Mouse (Mus musculus) forebrain, embryonic 14.5 days (tissue): ENCODE measurements at regions not wholly inside any gene's neighbourhood (a gene's known extent, or its start where the extent isn't known, plus 50 kb on each side); places are given as distances from the start of the nearest gene placed in this dataset.

Experiments
- ATAC-seq: fragments of 200-750 bp; cut with Nextera tagmentation; 2 replicates; pipeline ENCODE4 v1.8.0; 2017; ENCODE audit warnings: mild to moderate bottlenecking, moderate library complexity
- DNase-seq: peaks from one replicate; pipeline ENCODE4 v3.0.0-alpha.2; 2015; ENCODE audit warnings: low spot score
- H3K27ac ChIP-seq: fragments of 300-500 bp; sonication (generic); 2 replicates; pipeline ENCODE4 v1.5.1; 2014; ENCODE audit warnings: low read depth, mild to moderate bottlenecking, control low read depth, low read length, moderate library complexity
- H3K27me3 ChIP-seq: fragments of 300-500 bp; sonication (generic); replicated peaks from 2 replicates; pipeline ENCODE4 v1.6.1; 2014; ENCODE audit warnings: low read length, control low read depth, mixed read lengths; ENCODE audit not compliant: control insufficient read depth, insufficient read depth
- H3K36me3 ChIP-seq: fragments of 300-500 bp; sonication (generic); 2 replicates; pipeline ENCODE4 v1.6.1; 2014; ENCODE audit warnings: low read length, control low read depth; ENCODE audit not compliant: control insufficient read depth, insufficient read depth
- H3K4me1 ChIP-seq: fragments of 300-500 bp; sonication (generic); 2 replicates; pipeline ENCODE4 v1.6.1; 2014; ENCODE audit warnings: antibody characterized with exemption, low read length, control low read depth; ENCODE audit not compliant: control insufficient read depth, insufficient read depth
- H3K4me2 ChIP-seq: fragments of 300-500 bp; sonication (generic); 2 replicates; pipeline ENCODE4 v1.6.1; 2014; ENCODE audit warnings: mild to moderate bottlenecking, control low read depth, low read length
- H3K4me3 ChIP-seq: fragments of 300-500 bp; sonication (generic); 2 replicates; pipeline ENCODE4 v1.5.1; 2014; ENCODE audit warnings: low read depth, low read length, control low read depth
- H3K9ac ChIP-seq: fragments of 300-500 bp; sonication (generic); 2 replicates; pipeline ENCODE4 v1.6.1; 2014; ENCODE audit warnings: mild to moderate bottlenecking, low read length, control low read depth, moderate library complexity
- H3K9me3 ChIP-seq: fragments of 300-500 bp; sonication (generic); replicated peaks from 2 replicates; pipeline ENCODE4 v1.6.1; 2016; ENCODE audit warnings: low read length, control low read depth, mixed read lengths; ENCODE audit not compliant: control insufficient read depth
- WGBS: fragments of 180-500 bp; shearing (Covaris S2); extraction: QIAGEN DNeasy Blood & Tissue Kit; methylation state at CpG from one replicate; pipeline ENCODE4 v1.1.7; 2014; 5-methylcytosine and 5-hydroxymethylcytosine counted together

DNA sequence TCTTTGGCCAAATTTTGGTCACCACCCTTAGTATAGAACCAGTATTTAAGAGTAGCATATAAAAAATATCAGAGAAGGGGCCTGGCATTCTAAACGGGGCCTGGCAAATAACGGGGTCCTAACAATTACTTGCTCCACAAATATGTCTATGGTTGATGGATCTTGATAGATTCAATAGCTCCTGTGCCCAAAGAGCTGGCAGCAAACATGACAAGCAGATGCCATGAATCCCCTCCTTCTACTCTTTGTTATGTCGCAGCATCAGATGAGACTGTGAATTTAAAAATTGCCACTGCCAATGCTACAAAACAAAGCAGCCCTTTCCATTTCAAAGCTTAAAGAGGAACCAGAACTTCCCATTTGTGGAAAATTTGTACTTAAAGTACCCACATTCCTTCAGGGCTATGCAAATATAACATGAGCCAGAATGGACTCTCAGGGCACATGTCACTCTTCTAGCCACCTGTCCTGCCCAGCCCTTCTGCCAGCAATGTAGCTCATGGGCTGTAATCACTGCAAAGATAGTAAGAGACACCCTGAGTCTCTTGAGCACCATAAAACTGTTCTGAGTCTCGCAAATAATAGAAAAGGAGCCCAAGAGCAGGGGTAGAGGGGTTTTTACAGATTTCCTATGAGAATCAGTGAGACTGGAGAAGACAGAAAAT lies 342.4 kb upstream of the Kirrel3 start:
- DNase-seq: no peak
- Histone ChIP-seq H3K36me3 (no peaks in the 10 kb centered on the region), H3K4me3 (no peak overlapping the region), H3K4me1 (no peaks in the 10 kb centered on the region), H3K27ac (no peak overlapping the region), H3K27me3 (no peaks in the 10 kb centered on the region), H3K9ac (no peak overlapping the region), H3K4me2 (no peak overlapping the region), H3K9me3 (no peaks in the 10 kb centered on the region)
- ATAC-seq: no peak
- WGBS: 77% methylated on average over 4 of the region's 4 CpGs

DNA sequence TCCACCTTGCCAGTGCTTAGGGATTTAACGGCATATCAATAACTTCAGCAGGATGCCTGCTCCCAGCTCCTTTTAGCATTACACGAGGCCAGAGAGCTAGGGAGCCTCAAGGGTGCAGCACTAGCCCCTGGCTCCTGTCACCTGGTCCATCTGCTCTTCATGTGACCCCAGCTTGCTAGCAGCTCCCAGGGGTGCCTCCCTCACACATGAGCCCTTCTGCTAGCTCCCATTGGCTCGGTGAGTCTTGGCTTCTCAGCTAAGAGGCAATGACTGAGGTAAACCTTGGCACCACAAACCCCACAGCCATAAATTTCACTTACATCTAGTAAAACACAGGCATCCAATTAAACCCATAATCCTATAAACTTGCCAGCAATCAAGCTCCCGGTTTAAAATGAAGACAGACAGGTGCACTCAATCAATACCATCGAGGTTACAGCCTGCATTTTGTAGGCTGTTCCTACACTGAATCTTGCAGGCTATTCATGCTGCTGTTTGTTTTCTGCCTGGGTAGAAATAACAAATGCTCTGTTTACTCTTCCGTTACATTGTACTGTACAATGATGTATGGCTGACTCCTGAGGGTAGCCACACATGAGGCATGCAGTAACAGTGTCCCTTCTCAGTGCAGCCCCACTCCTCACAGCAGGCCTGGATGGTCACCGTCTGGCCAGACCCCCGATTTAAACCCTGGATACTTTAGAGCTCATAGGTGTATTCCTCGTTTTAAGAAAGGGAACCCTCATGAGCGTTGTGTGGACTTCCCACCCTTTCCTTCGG lies 330.3 kb upstream of the Kirrel3 start:
- Histone ChIP-seq H3K9ac (no peak overlapping the region), H3K4me3 (no peak overlapping the region), H3K4me1 (0 out of 2 replicates have a peak, but pooled peaks cover 3% of the 10 kb centered on the region), H3K27ac (no peak overlapping the region), H3K4me2 (no peak overlapping the region), H3K27me3 (no peaks in the 10 kb centered on the region), H3K36me3 (no peaks in the 10 kb centered on the region), H3K9me3 (no peaks in the 10 kb centered on the region)
- DNase-seq (peak; percentile 26), ATAC-seq (0 out of 2 replicates have a peak, but pooled peaks have one; percentile 34)
- 52% methylated on average over 11 of the region's 11 CpGs for WGBS

DNA sequence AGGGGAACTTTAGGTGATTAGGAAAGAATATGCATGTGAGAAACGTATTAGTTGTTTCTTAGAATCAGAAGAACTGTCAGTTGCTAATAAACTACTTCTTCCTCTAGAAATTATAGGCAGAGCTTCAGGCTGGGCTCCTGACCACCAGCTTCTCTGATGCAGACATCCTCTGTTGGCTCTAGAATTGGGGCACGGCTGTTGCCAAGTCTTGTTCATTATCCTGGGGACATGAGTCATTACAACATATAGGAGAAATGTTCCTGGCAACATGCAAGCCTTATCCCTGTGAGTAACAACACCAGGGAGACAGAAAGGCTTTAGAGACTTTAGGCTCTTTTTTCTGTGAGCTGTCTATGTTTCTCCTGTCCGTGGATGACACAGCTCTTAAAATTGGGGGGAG lies 329.1 kb upstream of the Kirrel3 start:
- no peak overlapping the region for H3K4me2 ChIP-seq
- no peak overlapping the region for H3K27ac ChIP-seq
- ATAC-seq (no peak), DNase-seq (peak; percentile 43)
- H3K9me3 ChIP-seq: no peaks in the 10 kb centered on the region
- WGBS: 36% methylated on average over 3 of the region's 3 CpGs
- no peak overlapping the region for H3K4me3 ChIP-seq
- H3K36me3 ChIP-seq: no peaks in the 10 kb centered on the region
- H3K9ac ChIP-seq: no peak overlapping the region
- H3K27me3 ChIP-seq: no peaks in the 10 kb centered on the region
- H3K4me1 ChIP-seq: 0 out of 2 replicates have a peak, but pooled peaks cover 3% of the 10 kb centered on the region

DNA sequence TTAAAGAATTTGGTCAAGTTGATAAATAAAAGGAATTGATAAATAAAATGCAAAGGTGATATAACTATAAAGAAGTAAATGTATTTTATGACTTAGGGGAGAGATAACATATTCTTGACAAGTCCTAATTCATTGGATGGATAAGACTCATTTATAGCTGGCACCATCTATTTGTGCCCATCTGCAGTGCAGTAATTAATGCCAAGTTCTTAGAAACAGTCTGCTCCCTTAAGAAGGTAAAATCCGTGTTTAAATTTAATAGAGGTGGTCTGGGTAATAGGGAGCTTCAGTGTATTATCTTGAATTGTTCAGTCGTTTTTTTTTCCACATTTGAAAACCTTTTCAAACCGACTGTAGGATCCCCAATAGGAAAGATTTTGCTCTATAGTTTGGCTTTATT lies 324.6 kb upstream of the Kirrel3 start:
- DNase-seq (peak; percentile 52), ATAC-seq (no peak)
- H3K36me3 ChIP-seq: no peaks in the 10 kb centered on the region
- no peak overlapping the region for H3K9ac ChIP-seq
- no peaks in the 10 kb centered on the region for H3K9me3 ChIP-seq
- H3K4me1 ChIP-seq: no peaks in the 10 kb centered on the region
- H3K27ac ChIP-seq: no peak overlapping the region
- H3K27me3 ChIP-seq: no peaks in the 10 kb centered on the region
- H3K4me3 ChIP-seq: no peak overlapping the region
- no peak overlapping the region for H3K4me2 ChIP-seq
- WGBS: 63% methylated on average over 3 of the region's 3 CpGs

DNA sequence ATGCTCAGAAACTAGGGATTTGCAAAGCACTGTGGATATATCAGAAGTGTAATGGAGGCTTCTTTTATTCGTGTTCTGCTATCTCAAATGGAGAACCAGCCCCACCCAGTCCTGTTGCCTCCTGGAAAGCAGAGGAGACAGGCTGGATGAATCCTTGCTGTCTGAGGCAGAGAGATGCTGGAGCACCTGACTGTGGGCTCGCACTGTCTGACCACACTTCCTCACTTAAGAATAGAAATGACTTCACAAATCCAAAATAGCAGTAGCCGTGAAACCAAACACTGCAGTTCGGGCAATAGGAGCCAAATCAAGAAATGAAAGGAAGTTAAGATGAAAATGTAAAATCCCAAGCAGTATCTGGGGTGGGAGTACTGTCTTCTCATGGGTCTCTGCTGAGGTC lies 299.4 kb upstream of the Kirrel3 start:
- no peak for ATAC-seq
- WGBS: 88% methylated on average over 4 of the region's 4 CpGs
- Histone ChIP-seq H3K4me1 (no peaks in the 10 kb centered on the region), H3K9ac (no peak overlapping the region), H3K4me3 (no peak overlapping the region), H3K27ac (no peak overlapping the region), H3K4me2 (no peak overlapping the region), H3K9me3 (no peaks in the 10 kb centered on the region), H3K27me3 (no peaks in the 10 kb centered on the region), H3K36me3 (no peaks in the 10 kb centered on the region)
- no peak for DNase-seq

DNA sequence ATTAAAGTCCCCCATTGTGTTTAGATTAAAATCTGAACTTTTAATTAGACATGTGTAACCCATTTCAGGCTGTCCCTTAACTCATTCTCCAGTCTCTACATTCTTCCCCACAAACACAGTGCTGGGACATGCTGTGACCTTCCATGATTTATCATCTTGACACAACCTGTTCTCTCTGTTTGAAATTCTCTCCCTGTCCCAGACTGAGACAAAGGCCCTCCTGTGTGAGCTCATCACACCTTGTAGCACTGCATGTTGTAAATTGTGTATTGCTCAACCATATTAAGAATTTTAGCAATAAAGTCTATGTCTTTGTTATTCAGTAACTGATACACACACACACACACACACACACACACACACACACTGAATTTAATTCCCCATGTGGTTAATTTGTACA lies 293.2 kb upstream of the Kirrel3 start:
- no peak for DNase-seq
- H3K4me2 ChIP-seq: no peak overlapping the region
- no peak overlapping the region for H3K27ac ChIP-seq
- H3K36me3 ChIP-seq: no peaks in the 10 kb centered on the region
- ATAC-seq: no peak
- no peaks in the 10 kb centered on the region for H3K27me3 ChIP-seq
- no peaks in the 10 kb centered on the region for H3K9me3 ChIP-seq
- H3K4me1 ChIP-seq: no peaks in the 10 kb centered on the region
- H3K4me3 ChIP-seq: no peak overlapping the region
- no peak overlapping the region for H3K9ac ChIP-seq

DNA sequence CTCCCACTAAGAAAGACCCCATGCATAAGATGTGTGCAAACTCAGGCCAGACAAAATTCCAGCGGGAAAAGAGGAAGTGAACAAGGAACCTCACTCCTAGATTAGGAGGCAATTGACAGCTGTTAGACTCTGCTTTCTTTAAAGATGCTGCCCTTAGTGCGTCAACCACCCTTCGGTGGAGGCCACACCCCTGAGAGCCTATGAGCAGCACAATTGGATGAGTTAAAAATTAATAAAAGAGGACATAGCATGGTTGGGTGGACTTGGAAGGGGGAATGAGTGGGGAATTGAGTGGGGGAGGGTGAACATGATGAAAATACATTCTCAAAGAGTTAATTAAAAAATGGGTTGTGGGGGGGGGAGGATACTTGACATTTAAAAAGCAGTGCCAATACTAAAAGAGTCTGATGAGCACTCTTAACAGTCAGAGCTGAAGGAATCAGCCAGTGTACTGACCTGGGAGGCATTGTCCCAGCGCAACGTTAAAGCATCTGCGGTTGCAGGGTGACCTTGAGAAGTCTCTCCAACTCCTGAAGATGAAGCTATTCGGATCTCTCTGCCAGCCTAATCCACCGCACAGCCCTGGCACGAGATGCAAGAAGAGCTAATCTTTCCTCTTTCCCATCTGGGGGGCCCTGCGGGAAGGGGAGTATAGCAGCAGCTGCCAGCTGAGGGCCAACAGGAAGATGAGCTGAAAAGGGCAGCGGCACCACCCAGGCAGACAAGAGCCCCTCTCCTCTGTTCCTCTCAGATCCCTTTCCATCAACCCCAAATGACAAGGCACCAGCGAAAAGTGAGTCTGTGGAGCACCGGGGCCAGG lies 283.4 kb upstream of the Kirrel3 start:
- H3K4me1 ChIP-seq: peaks cover 22% of the 10 kb centered on the region
- H3K27me3 ChIP-seq: no peaks in the 10 kb centered on the region; the same call in 1 of the 2 replicates
- peak overlapping the region; percentile 7; the same call in 1 of the 2 replicates for H3K9ac ChIP-seq
- no peak overlapping the region for H3K4me3 ChIP-seq
- ATAC-seq (peak; percentile 55), DNase-seq (peak; percentile 42)
- H3K36me3 ChIP-seq: no peaks in the 10 kb centered on the region
- H3K4me2 ChIP-seq: peak overlapping the region; percentile 33
- H3K9me3 ChIP-seq: no peaks in the 10 kb centered on the region
- WGBS: 29% methylated on average over 13 of the region's 13 CpGs
- H3K27ac ChIP-seq: no peak overlapping the region

DNA sequence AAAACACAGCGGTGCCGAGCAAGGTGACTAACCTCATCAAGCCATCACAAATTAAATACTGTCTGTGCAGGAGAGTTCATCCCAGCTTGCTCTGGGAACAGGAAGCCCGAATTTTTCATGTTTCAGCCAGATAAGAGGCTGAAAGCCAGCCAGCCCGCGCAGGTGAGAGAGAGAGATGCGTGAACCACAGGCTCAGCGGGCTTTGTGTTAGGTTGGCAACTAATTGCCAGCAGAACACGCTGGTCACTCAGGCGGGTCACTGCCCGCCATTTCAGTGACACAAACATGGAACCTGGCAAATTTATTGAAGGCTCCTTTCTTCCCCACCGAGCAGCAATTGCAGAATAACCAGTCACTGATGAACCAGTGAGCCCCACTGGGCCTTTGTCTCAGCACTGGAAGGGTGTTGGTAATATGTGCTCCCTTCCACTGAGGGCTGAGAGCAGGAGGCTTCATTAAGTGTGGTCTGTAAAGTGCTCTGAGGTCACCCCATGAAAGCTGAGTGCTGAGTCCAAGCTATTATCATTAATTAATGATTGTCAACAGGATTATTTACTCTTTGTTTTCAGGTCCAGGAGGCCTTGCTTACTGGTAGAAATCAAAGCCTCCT lies 282.6 kb upstream of the Kirrel3 start:
- DNase-seq (peak; percentile 33), ATAC-seq (peak; percentile 44)
- peaks cover 22% of the 10 kb centered on the region for H3K4me1 ChIP-seq
- no peaks in the 10 kb centered on the region for H3K9me3 ChIP-seq
- WGBS: 12% methylated on average over 11 of the region's 11 CpGs
- no peaks in the 10 kb centered on the region for H3K36me3 ChIP-seq
- H3K27me3 ChIP-seq: no peaks in the 10 kb centered on the region; the same call in 1 of the 2 replicates
- peak overlapping the region; percentile 33 for H3K4me2 ChIP-seq
- H3K4me3 ChIP-seq: no peak overlapping the region
- H3K9ac ChIP-seq: peak overlapping the region; percentile 7; the same call in 1 of the 2 replicates
- H3K27ac ChIP-seq: no peak overlapping the region
